Mouse (Mus musculus) adrenal gland (tissue): Measurements from ENCODE around the gene Nampt.

Source experiments
- intact Hi-C: fragments of 180-260 bp; cut with DNase I; formaldehyde crosslinking; loops from one replicate; pipeline ENCODE4 v1.15.1; 2025
- long read RNA-seq, 2 experiments: library from polyadenylated mRNA; unstranded; transcript quantifications; one replicate each; pipeline ENCODE4 v2.0.0; 2020; ENCODE audit warnings: borderline replicate concordance in 1 of 2; ENCODE audit not compliant: insufficient replicate concordance in 1 of 2

The Nampt gene
- long read RNA-seq, experiment 1, full-length matches to known transcripts, result 35 of 50 reads
- long read RNA-seq, experiment 1, partial matches to known transcripts, result 7 of 50 reads
- long read RNA-seq, experiment 1, other reads (novel, unspliced or antisense), result 8 of 50 reads
- long read RNA-seq, experiment 2, full-length matches to known transcripts, result 15 of 22 reads
- long read RNA-seq, experiment 2, partial matches to known transcripts, result 5 of 22 reads
- long read RNA-seq, experiment 2, other reads (novel, unspliced or antisense), result 2 of 22 reads

DNA sequence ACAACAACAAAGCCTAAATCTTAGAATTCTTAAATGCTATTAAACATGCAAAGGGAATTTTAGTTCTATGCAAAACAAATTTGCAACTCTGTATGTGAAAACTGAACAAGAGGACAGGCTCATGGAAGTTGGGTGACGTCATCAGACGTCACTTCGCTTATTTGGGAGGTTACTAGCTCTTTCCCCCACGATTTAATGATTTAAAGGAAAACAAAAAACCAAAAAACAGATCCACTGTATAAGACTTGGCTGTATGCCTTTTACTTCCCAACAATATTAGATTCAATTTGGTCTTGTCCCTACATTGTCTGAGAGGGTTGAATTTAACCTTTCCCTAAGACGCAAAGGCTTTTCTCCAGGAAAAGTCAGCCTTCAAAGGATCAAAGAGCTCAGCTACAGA, at the start of gene Nampt:
TSS of gene Nampt (plus strand) at position 130 of the 400 bp plus-strand sequence.
- intact Hi-C loops, result no loop called here

DNA sequence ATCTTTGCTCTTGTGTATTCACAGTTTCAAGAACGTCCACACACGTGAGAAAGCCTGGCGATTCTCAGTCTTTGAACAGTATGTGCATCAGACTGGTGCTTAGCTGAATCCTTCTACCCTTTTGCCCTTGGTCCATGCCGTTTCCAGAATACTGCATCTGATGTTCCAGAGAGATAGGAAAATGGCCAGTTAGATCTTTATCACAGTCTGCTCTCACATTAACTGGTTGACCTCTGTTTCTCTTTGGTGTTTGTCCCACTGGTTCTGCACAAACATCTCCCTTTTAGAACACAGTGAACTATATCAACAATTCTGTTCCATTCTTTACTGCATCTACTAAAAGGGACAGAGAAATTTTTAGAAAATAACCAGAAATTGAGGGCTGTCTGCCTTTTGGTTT, 48.6 kb upstream of the Nampt start:
- intact Hi-C loops, result no loop called here

DNA sequence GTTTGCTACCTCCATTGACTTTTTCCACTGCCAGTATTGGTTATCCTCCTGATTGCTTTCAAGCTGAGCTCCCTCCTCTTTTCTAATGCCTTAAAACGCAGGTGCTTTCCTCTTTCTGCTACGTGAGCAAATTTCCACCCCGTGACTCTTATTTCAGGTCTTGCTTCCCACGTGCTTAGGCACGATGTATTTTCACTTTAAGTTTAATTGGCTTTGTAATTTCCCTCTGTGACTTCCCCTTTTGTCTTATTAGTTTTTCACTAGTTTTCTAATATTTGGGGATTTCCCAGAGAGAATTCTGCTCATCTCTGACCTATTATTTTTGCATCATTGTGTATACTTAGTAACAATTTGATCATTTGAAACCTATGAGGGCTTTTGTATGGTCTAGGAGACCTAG, 44.8 kb upstream of the Nampt start:
- intact Hi-C loops, result no loop called here

DNA sequence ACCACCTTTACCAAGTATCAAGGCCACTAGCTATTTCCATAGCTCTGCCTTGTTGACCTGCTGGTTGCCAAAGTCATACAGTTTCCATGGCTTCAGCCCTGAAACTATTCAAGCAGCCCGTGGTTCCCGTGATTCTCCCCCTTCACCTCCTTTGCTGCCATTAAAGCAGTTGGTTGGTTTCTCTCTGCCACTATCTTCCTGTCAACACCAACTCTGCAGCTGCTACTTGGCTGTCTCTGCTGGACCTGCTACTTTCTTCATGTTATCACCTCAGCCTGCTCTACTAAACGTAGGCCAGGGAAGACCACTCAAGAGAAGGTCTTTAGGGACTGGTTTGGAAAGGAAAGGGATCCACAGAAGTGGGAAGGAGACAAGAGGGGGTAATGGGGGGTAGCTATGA, 30.3 kb upstream of the Nampt start:
- intact Hi-C loops, result no loop called here

DNA sequence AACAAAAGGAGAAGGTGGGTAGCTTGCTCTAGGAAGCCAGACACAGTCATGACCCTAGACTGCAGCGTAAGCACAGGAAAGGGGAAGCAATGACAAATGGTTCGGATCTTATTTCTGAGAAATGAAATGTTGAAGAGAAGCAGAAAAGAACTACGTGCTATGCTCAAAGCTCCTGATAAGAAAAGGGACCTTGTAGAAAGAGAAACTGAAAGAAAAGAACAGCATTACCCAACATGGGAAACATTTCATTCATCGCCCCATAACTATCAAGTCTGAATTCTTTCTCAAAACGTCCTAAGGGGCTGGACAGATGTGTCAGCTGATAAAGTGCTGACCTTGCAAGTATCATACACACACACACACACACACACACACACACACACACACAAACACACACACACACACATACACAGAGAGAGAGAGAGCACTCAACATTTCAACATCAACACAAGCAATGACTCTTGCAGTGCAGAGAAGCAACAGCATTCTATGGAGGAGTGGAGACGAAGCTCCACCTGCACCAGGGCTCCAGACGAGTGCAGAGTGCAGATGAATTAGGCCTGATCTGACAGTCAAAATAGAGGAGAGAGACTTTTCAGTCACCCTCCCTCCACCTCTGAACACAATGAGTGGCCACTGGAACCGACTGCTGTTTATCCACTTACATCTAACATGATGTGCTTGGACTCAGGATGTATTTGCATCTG, 23.4 kb upstream of the Nampt start:
- intact Hi-C loops, result no loop called here

DNA sequence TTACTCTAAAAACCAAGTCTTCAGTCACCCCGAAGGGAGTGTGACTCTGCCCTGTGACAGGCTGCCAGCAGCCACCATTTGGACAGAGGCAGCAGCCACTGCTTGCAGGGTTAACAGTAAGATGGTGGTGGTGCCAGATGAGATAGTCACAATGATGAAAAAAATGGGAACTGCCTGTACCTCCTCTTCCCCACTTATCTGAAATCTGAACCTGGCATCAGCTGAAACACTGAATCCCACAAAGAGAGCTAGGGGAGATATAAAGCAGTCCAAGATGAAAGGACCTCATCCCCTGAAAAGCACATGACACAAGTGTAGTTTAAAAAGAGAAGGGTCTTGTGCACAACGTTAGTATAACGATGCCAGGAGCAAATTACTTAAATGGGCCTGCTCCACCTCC, 21.9 kb upstream of the Nampt start:
- intact Hi-C loops, result no loop called here

DNA sequence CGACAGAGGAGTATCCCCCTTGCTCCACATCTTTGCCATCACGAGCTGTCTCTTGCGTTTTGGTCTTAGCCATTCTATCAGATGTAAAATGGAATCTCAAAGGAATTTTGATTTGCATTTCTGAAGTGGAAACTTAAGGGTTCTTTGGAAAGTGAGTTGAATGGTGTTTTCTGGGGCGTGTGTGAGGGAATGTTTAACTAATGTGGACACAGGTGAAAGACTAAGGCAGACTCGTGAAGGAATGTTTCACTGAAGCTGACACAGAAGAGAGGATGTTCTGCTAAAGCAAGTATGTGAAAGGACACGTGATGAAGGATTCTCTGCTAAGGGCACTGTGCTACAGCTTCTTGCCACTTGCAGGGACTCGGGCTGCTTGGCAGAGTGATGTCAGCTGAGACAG, 18.3 kb upstream of the Nampt start:
- intact Hi-C loops, result no loop called here

DNA sequence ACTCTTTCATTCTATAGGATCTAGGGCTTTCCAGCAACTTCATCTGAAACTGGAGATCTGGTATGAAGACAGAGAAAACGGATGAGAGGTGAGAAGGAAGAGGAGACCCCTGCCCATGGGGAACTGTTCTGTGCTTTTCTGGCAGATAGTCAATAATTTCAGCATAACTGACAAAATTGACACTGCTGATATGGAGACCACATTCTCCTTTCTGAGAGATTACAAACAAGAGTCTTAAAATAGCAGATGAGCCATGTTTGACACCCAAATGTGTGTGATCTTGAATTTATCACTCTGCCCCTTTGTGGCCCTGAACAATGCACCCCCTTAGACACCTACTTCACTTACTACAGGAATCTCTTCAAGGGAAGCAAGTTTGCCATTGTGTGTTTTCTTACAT, 13.8 kb upstream of the Nampt start:
- intact Hi-C loops, result no loop called here

DNA sequence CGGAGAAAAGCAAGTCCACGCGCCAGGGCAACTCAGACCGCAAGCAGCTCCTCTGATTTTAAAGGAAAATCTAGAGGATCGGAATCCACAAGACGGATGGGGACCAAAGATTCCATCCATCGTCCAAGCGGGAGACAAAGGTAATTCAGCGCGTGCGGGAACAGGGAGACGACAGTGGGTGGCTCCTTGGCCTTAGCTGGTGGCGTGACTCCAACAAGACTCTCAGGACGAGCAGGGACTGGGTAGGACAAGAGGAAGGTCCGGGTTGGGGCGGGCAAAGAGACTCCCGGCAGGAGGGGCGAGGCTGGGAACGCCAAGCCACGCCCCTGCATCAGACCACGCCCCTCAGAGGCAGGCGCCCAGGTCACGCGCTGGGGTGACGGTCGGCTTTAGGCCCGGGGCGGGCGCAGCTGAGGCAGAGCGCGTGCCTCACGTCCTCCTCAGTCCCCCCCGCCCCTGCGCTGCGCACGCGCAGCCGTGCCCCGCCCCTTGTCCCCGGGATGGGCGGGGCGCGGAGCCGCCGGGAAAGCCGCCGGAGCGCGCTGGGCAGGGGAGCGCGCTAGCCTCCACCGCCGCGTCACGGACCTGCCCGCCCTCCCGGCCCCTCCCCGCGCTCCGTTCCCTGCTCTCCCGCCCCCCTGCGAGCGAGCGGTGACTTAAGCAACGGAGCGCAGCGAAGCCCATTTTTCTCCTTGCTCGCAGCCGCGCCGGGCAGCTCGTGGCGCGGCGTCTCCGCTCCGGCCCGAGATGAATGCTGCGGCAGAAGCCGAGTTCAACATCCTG, 669 bp downstream of the Nampt start:
- intact Hi-C loops, result no loop called here

DNA sequence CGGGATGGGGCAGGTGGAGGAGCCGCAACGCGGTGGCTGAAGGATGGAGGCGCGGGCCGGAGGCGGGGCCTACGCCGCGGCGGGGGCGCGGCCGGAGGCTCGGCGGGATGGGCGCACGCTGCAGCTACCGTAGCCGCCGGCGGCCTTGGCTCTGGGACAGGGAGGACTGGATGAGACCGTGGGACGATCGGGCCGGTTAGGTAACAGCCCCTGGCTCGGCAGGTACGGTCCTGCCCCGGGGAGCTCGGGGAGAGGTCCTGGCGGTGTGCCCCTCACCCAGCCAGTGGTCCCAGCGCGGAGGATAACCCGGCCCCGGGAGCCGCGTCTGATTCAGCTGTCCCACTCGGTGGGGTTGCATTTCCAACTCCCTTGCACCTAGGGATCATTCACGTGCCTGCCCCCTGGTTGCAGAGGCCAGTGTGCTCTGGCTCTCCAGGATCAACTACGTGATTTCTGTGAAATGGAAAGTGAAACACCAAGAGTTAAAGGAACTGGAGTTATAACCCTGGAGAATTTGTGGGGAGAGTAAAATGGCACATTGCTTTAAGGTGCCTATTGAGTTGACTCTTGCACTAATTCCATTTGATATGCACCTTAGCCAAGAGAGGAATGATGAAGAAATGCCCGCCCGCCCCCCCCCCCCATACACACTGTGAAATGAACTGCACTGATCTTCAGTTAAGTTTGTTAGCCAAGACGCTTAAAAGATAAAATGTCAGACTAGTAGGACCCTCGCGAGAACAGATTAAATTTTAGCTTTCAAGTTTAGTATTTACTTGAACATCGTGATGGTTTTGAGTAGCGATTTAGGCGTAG, 1.6 kb downstream of the Nampt start:
- intact Hi-C loops, result no loop called here

DNA sequence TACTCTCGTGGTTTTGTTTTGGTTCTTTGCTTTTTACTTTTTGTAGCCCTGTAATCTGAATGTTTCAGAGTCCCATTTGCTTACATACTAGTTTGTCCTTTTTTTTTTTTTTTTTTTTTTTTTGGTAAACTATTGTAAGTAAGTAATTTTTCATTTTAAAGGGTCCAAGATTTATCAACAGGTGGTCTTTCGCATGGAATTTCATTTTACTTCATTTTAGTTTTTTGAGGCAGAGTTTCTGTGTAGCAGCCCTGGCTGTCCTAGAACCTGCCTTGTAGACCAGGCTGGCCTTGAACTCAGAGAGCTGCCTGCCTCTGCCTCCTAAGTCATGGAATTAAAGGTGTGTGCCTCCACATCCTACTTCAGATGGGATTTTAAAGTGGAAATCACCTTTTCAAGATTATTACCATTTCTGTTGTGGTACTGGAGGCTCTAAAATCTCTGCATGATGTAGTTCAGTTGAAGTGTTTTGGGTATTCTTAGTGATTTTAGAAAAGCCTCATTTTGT, 2.2 kb downstream of the Nampt start:
- intact Hi-C loops, result no loop called here

DNA sequence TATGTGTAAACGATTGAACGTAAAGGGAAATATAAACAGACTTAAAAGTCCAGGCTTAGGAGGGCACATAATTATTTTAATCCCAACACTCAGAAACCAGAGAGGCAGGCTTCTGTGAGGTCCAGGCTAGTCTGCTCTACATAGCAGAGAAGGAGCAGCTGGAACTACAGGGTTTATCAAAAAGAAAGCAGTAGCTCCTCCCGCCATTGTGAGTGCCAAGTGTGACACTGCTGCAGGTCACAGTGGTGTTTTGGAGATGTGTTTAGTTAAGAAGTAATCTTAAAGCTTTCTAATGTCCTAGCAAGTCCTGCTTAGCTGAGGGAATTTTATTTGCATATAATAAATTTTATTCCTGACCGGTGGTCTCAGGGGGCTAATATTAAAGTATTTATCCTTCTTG, 2.7 kb downstream of the Nampt start:
- intact Hi-C loops, result no loop called here

DNA sequence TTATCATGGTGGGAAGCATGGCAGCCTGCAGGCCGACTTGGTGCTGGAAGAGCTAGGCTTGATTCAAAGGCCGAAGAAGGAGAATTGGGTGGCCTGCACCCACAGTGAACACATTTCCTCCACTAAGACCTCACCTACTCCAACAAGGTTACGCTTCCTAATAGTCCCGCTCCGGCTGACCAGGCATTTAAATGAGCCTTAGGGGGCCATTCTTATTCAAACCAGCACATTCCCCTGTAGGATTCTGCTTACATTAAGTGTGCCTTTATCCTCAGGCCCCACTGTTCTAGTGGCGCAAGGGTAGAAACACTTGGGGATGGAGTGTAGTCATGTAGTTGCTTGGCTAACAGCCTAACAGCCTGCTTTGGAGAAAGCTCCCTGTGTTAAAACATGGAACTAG, 5.2 kb downstream of the Nampt start:
- intact Hi-C loops, result no loop called here

DNA sequence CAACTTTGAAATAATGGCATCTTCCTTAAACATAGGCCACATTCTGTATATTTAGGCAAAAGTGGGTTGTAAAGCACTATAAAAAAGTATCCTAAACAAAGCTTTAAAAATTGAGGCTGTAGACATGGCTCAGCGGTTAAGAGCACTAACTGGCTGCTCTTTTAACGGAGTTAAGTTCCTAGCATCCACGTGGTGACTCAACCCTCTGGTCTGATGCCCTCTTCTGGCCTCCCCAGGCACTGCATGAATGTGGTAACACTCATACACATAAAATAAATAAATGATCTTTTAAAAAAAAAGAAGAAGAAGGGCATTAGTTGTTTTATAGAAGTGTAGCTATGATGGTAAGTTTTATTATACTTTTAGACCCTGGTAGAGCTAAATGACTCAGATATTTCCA, 7.6 kb downstream of the Nampt start:
- intact Hi-C loops, result loop anchor here (2.0 kb wide), 1 partner anchor 186 kb away; no protein-coding TSS in a partner anchor

DNA sequence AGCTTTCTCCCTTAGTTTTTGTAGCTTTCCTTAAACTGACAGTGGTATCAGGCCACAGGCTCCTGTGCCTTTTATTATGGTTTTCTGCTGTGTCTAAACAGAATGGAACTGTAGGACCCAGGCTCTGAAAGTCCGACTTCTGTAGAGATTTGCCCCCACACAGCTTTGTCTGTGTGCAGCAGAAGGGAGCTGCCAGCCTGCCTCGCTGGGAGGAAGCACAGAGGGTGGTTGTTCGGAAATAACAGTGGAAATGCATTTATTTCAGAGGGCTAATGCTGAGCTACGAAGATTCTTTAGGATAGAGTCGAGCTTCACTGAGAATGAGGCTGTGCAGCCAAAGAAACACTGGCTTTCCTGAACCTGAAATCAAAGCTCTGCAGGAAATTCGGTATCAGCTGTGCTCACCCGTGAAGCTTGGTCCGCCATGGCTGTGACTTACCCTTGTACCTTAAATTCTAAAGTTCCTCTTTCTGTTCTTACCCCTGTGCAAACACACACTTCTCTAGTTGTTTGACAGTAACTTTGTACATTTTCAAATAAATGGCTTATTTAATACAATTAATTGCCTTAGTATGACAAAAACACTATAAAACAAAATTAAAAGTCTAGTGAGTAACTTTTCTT, 8.9 kb downstream of the Nampt start:
- intact Hi-C loops, result no loop called here

DNA sequence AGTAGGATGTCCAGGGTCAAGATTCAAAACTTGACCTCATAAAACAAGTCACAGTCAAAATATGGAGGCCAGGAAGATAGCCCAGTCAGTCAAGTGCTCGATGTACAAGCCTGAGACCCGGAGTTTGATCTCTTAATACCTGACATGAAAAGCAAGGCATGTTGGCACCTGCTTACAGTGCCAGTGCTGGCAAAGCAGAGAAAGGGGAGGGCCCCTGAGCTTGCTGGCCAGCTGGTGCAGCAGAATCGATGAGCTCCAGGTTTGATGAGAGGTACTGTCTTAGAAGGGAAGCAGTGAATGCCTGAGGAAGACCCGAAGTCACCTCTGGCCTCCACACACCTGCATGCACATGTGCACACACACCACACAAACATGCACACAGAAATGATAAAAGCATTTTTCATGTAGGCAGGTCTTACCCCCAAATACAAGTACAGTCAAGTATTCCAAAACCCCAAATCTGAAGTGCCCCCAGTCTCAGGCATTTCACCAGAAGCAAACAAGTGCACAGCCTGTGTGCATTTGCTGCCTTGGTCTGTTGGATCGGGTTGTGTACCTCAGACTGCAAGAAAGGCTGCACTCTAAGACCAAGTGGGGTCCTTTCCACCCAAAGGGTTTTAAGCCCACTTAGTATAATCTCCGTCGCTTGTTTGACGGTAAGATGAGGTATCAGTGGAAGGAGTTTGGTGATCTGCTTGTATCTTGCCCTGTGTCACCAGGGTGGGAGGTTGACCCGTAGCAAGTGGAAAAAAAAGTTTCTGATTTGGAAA, 10.2 kb downstream of the Nampt start:
- intact Hi-C loops, result loop anchor here (5.0 kb wide), 1 partner anchor 68 kb away; no protein-coding TSS in a partner anchor

DNA sequence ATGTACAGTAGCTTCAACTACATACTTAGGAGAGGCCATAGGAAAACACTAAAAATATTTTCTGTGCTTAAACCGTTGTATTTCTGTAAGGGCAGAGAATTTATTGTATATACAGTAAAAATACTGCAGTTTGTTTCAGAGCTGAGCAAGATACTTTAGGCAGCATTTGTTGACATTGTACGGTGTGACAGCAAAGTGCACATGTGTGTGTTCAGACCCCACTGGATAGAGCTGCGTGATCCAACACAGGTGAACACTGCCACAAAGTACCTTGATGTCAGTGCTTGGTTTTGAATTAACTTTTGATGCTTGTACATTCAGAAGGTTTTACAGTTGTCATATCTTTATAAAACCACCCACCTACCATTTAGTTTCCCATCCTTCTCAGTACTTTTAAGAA, 12.7 kb downstream of the Nampt start:
- intact Hi-C loops, result loop anchor here (5.0 kb wide), 1 partner anchor 65 kb away; no protein-coding TSS in a partner anchor

DNA sequence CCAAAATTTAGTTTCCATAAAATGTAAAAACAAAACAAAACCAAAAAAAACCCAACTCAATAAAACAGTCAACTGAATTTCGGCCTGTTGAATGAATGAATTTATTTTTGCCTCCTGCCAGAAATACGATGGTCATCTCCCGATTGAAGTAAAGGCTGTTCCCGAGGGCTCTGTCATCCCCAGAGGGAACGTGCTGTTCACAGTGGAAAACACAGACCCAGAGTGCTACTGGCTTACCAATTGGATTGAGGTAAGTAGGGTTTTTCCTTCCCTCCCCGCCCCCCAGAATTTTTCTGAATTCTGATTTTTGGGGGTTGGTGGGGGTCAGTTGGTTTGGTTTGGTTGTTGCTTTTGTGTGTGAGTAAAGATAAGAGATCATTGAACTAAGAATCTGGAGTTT, 15.4 kb downstream of the Nampt start:
- intact Hi-C loops, result loop anchor here (5.0 kb wide), 1 partner anchor 63 kb away; no protein-coding TSS in a partner anchor

DNA sequence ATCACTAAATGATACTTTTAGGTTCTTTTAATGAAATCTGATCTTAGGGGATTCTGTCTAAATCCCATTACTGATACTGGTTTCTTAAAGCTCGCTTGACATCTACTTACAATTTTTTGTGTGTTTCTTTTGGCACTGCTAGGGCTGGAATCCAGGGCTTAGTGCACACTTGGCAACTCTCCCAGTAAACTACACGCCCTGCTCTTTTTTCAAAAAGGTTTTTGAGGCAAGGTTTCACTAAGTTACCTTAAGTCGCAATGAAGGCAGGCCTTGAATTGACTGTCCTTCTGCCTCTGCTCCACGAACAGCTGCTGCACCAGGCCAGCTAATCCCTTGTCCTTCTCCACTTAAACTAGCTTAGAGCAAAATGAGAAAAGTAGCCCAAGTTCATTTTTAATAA, 15.9 kb downstream of the Nampt start:
- intact Hi-C loops, result no loop called here

DNA sequence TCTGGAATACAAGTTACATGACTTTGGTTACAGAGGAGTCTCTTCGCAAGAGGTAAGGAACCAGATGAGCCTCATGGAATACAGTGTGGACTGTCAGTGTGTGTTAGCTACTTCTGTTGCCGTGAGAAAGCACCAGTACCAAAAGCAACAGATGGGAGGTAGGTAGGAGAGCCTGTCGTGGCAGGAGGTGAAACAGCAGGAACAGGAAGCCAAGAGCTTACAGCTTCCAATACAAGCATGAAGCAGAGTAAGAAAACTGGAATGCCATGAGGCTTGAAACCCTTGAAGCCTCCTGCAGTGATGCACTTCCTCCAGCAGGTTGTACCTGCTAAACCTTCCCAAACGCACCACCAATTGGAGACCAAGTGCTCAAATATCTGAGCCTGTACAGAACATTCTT, 19.1 kb downstream of the Nampt start:
- intact Hi-C loops, result no loop called here
